Comparison of ENCODE assay signal across 8 mouse cellular contexts in the genomic region with DNA sequence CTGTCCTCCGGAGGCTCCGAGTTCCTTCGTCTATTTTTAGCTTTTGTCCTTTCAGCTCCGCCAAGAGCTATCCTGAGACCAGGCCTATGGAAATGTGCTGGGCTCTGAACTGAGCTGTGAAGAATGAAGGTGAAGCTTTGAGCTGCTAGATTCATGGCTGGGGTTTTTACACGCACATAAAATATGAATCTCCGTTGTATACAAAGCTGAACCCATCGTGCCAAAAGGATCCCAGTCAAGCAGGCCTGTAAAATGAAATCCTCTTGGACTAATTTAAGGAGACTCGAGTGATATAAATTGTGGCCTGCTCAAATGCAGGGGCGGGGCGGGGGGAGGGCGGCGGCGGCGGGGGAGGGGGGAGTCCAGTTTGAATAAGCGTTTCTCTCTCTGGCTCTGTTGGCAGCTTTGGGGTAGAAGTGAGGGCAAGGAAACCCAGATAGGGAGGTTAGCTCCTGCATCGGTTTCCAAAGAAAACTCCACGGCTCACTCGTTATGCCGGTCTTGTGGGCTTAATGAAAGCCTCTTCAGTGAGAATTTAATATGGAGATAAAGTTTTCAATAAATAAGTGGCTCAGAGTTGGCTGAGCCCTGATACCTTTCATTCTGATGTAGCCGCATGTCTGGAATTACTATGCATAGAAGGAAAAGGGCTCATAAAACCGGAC.
DNase-seq lines count a peak whose midpoint lies in the region; ATAC-seq and TF ChIP-seq lines count a peak whose summit lies in the region.

No protein-coding gene starts in this region.

- peak overlapping the region; percentile 71 for H3K27ac ChIP-seq in lung, embryonic 16.5 days (ENCODE audit: low read length)
- H3K27ac ChIP-seq in forebrain, embryonic 13.5 days: no peak overlapping the region
- no peak overlapping the region for H3K27ac ChIP-seq in hindbrain, embryonic 14.5 days
- peak overlapping the region; percentile 54 for H3K27ac ChIP-seq in limb, embryonic 12.5 days

- no peaks in the 10 kb centered on the region for H3K9me3 ChIP-seq in lung, embryonic 16.5 days (ENCODE audit: control insufficient read depth, low read length)
- no peaks in the 10 kb centered on the region for H3K9me3 ChIP-seq in forebrain, embryonic 13.5 days (replicated peaks)
- H3K9me3 ChIP-seq in hindbrain, embryonic 14.5 days (ENCODE audit: control insufficient read depth, low read length): no peaks in the 10 kb centered on the region
- H3K9me3 ChIP-seq in limb, embryonic 12.5 days: no peaks in the 10 kb centered on the region

- peaks cover 3% of the 10 kb centered on the region; the same call in 1 of the 2 replicates for H3K4me1 ChIP-seq in lung, embryonic 16.5 days (replicated peaks; ENCODE audit: control insufficient read depth, insufficient read depth, low read length)
- H3K4me1 ChIP-seq in lung, adult 2 months (ENCODE audit: control insufficient read depth, insufficient read depth, low read length): peaks cover 3% of the 10 kb centered on the region; the same call in 1 of the 2 replicates
- peaks cover 19% of the 10 kb centered on the region for H3K4me1 ChIP-seq in forebrain, embryonic 13.5 days
- peaks cover 10% of the 10 kb centered on the region for H3K4me1 ChIP-seq in hindbrain, embryonic 14.5 days (replicated peaks; ENCODE audit: control insufficient read depth, insufficient read depth, low read length)
- H3K4me1 ChIP-seq in limb, embryonic 12.5 days (replicated peaks): peaks cover 19% of the 10 kb centered on the region

- ATAC-seq in lung, embryonic 16.5 days (ENCODE audit: low read depth): peak; percentile 68
- ATAC-seq in forebrain, embryonic 13.5 days: peak; percentile 53; the same call in 1 of the 2 replicates
- no peak for ATAC-seq in hindbrain, embryonic 14.5 days (ENCODE audit: low FRiP score)
- peak; percentile 82; the same call in 1 of the 2 replicates for ATAC-seq in limb, embryonic 12.5 days (ENCODE audit: insufficient number of reproducible peaks, insufficient read depth, low FRiP score, low TSS enrichment, low read depth)
- no peak for ATAC-seq in megakaryocyte, adult 5-6 weeks (ENCODE audit: poor library complexity, severe bottlenecking)

- TF ChIP-seq CTCF in lung, adult 2 months (IDR thresholded peaks at IDR 0.05; ENCODE audit: insufficient read depth, low read length): no peak

- H3K36me3 ChIP-seq in lung, embryonic 16.5 days (ENCODE audit: control insufficient read depth, insufficient read depth, low read length): no peaks in the 10 kb centered on the region
- no peaks in the 10 kb centered on the region for H3K36me3 ChIP-seq in forebrain, embryonic 13.5 days (ENCODE audit: poor library complexity, severe bottlenecking)
- H3K36me3 ChIP-seq in hindbrain, embryonic 14.5 days (replicated peaks; ENCODE audit: control insufficient read depth, insufficient read depth): no peaks in the 10 kb centered on the region
- H3K36me3 ChIP-seq in limb, embryonic 12.5 days: no peaks in the 10 kb centered on the region

- H3K9ac ChIP-seq in lung, embryonic 16.5 days (ENCODE audit: low read length): no peak overlapping the region
- 0 out of 2 replicates have a peak overlapping the region, but pooled peaks have one; percentile 30 for H3K9ac ChIP-seq in forebrain, embryonic 13.5 days
- no peak overlapping the region for H3K9ac ChIP-seq in hindbrain, embryonic 14.5 days
- H3K9ac ChIP-seq in limb, embryonic 12.5 days (replicated peaks): no peak overlapping the region

- WGBS in lung, embryonic 16.5 days: 8% methylated on average over 21 of the region's 21 CpGs
- WGBS in lung, adult 2 months: 25% methylated on average over 21 of the region's 21 CpGs
- 16% methylated on average over 21 of the region's 21 CpGs for whole genome bisulfite sequencing in forebrain, embryonic 13.5 days
- 23% methylated on average over 21 of the region's 21 CpGs for WGBS in hindbrain, embryonic 14.5 days
- 12% methylated on average over 21 of the region's 21 CpGs for WGBS in limb, embryonic 12.5 days

- H3K4me2 ChIP-seq in lung, embryonic 16.5 days (ENCODE audit: low read depth, low read length): peak overlapping the region; percentile 32
- H3K4me2 ChIP-seq in forebrain, embryonic 13.5 days: peak overlapping the region; percentile 33
- peak overlapping the region; percentile 29 for H3K4me2 ChIP-seq in hindbrain, embryonic 14.5 days (replicated peaks)
- H3K4me2 ChIP-seq in limb, embryonic 12.5 days: peak overlapping the region; percentile 52

- TF ChIP-seq POLR2A in lung, adult 2 months (IDR thresholded peaks at IDR 0.05; ENCODE audit: borderline replicate concordance, extremely low read depth, low read depth, low read length): no peak

- no peak for DNase-seq in lung, adult 2 months
- DNase-seq in hindbrain, embryonic 14.5 days (ENCODE audit: low spot score): peak; percentile 34
- peak; percentile 36 for DNase-seq in retina, embryonic 14.5 days (ENCODE audit: low spot score)
- DNase-seq in layer of hippocampus, adult 9-11 months: no peak

- 0 out of 2 replicates have a peak overlapping the region, but pooled peaks have one; percentile 7 for H3K4me3 ChIP-seq in lung, embryonic 16.5 days (ENCODE audit: low read length)
- H3K4me3 ChIP-seq in lung, adult 2 months (replicated peaks; ENCODE audit: extremely low read depth, low read depth, low read length): no peak overlapping the region
- H3K4me3 ChIP-seq in forebrain, embryonic 13.5 days: no peak overlapping the region
- no peak overlapping the region for H3K4me3 ChIP-seq in hindbrain, embryonic 14.5 days (replicated peaks; ENCODE audit: low read length)
- peak overlapping the region; percentile 6; the same call in 1 of the 2 replicates for H3K4me3 ChIP-seq in limb, embryonic 12.5 days (replicated peaks)

- no peaks in the 10 kb centered on the region for H3K27me3 ChIP-seq in lung, embryonic 16.5 days (ENCODE audit: control insufficient read depth, insufficient read depth, low read depth, low read length)
- H3K27me3 ChIP-seq in forebrain, embryonic 13.5 days: no peaks in the 10 kb centered on the region
- H3K27me3 ChIP-seq in hindbrain, embryonic 14.5 days (ENCODE audit: control insufficient read depth, insufficient read depth, low read length): no peaks in the 10 kb centered on the region
- no peaks in the 10 kb centered on the region for H3K27me3 ChIP-seq in limb, embryonic 12.5 days

Comparison
In these comparisons a context has a peak if more than half of its experiments do, and no peak if none do; other contexts are left out.
1. H3K4me3 ChIP-seq: peak in lung, embryonic 16.5 days (single experiment) and limb, embryonic 12.5 days (single experiment); none in lung, adult 2 months (single experiment), forebrain, embryonic 13.5 days (single experiment) and hindbrain, embryonic 14.5 days (single experiment).
2. ATAC-seq: peak in lung, embryonic 16.5 days (single experiment), forebrain, embryonic 13.5 days (single experiment) and limb, embryonic 12.5 days (single experiment); none in hindbrain, embryonic 14.5 days (single experiment) and megakaryocyte, adult 5-6 weeks (single experiment).
3. H3K27ac ChIP-seq: peak in lung, embryonic 16.5 days (single experiment) and limb, embryonic 12.5 days (single experiment); none in forebrain, embryonic 13.5 days (single experiment) and hindbrain, embryonic 14.5 days (single experiment).
4. DNase-seq: peak in hindbrain, embryonic 14.5 days (single experiment) and retina, embryonic 14.5 days (single experiment); none in lung, adult 2 months (single experiment) and layer of hippocampus, adult 9-11 months (single experiment).
5. Peak in every context shown above with its lines, with median percentiles within 50 percentile points of each other: H3K4me2 ChIP-seq.